Mouse (Mus musculus) layer of hippocampus, adult 8-10 months (tissue): ENCODE data around the gene Rnf6. TPM values are rescaled to one million over a fixed set of nuclear protein-coding genes. Genes with fewer than 3 reads are reported as not detected.

Experiments used
- DNase-seq, 2 experiments: peaks; one replicate each; pipeline ENCODE4 v3.0.0; 2022; ENCODE audit warnings: low spot score in 2 of 2
- total RNA-seq, 4 experiments: library from RNA; stranded (reverse); gene quantifications; 2 replicates each; pipeline ENCODE4 v1.2.4; 2022

Gene Rnf6
- total RNA-seq: 10 to 100 TPM; 61.5 to 72.1 (median 64.0) TPM

DNA sequence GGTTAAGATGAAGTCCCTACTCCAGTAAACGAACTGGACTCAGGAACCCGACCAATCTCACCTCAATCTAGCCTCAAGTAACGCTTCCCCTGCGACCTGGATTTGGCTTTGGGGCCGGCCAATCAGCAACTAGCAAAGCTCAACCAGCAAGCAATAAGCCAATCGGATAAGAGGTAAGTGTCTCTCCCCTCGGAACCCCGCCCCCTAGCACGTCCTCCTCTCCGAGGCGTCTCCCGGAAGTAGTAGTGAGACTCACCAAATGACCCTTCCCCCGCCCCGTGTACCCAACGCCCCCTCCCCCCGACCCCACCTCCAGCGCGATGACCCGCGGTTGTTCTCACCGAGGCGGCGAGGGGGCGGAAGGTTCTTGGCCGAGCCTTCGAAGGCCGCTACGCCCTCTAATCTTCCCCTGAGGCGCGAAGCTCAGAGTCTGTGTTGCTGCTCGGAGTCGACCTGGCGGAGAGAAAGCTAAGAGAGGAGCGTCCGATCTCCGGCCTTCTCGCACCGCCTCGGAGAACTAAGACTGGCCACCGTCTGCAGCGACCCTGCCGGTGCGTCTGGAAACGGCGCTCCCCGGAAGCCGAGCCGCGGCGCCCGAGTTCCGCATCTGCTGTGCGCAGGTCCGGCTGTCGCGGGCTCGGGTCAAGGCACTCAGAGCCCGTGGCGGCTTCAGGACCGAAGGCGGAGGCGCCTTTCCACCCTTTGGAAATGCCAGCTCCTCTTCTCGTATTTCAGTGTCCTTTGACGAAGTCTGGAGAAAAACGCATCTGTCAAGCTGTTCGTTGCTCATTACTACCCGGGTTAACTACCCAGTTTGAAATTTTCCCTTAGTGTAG, at the start of gene Rnf6:
Rnf6 (minus strand) TSS at position 677 of the 836 bp plus-strand sequence.
- DNase-seq: peak; percentile 91 to 96

DNA sequence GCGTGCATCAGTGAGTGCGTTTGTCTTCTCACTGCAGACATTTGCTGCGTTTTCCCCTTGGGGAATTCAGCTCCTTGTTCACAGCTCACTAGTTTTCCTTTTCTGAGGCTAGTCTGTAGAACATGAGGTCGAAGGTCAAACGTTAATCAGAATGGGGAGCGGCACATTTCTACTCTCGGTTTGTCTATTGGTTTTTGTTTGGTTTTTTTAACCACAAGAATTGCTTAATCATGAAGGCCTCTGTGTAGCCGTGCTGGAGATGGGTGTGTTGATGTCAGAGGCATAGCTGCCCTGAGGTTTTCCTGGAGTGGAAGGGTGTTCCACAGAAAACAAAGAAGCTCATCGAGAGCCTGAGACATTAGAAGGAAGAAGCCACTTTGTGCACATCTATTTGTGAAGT, 49.2 kb upstream of the Rnf6 start:
- no peak for DNase-seq

DNA sequence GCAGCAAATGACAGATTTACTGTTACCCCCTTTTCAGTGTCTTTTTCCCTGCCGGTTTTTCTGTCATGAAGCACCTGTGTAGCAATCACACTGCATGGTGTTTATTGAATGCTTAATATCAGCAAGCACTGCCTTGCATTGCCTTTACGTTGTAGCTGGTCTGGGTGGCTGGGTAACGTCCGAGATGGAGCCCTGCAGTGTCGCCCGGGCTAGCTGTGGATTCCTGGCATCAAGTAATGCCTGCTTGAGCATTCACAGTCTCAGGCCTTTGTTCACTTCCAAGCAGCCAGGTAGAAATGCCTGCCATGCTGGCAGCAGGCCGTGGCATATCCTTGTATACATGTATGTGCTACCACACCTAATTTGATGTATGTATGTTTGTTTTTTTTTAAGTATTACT, 46.4 kb upstream of the Rnf6 start:
- no peak for DNase-seq

DNA sequence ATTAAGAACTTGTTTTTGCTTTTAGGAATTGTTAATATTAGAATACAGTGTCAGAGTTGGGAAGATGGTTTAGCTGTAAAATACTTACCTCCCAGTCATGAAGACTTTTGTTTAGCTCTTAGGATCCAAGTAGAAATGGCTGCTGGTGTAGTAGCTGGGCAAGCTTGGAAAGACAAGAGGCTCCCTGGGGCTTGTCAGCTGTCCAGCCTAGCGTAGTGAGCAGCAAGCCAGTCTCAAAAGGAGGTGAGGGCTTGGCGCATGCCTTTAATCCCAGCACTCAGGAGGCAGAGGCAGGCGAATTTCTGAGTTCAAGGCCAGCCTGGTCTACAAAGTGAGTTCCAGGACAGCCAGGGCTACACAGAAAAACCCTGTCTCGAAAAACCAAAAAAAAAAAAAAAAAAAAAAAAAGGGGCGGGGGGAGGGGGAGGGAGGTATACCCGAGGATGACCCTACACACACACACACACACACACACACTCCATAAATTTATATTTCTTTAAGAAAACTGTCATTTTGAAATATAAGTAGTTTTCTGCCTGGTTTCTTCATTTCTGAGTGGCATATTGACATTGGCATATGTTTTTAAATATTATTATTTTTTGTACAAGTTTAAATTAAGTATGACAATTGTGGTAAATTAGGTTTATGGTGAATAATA, 44.7 kb upstream of the Rnf6 start:
- DNase-seq: no peak

DNA sequence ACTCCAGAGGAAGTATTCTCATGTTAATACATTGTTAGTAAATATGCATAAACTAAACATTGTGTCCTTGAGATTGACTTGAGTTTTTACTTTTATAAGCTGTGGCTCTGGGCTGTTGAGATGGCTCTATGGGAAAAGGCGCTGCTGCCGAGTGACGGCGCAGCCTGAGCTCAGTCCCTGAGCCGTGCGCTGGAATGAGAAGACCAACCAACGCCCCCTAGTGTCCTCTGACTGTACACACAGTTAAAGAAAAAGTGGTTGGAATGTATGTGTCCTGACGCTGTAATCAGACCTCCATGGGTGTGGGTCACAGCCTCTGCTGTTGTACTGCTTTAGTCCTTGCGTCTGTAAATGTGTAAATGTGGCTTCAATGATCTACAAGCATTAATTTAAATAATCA, 38.6 kb upstream of the Rnf6 start:
- no peak for DNase-seq

DNA sequence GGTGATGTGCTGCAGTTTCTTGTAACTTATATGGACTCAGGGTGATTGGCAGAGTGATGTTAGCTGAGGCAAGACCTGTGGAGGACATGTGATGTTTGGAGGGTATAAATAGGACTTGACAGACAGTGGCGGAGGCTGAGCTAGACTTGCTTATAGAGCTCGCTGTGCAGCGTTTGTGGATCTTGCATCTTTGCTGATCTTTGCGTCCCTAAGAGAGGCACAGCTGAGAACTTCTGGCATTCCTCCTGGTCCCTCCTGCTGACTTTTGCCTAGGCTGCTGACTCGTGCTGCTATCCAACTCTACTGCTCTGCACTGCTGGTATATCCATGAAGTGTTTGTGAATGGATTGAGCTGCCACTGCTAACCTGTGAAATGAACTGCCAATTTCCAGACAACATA, 32.3 kb upstream of the Rnf6 start:
- DNase-seq: no peak

DNA sequence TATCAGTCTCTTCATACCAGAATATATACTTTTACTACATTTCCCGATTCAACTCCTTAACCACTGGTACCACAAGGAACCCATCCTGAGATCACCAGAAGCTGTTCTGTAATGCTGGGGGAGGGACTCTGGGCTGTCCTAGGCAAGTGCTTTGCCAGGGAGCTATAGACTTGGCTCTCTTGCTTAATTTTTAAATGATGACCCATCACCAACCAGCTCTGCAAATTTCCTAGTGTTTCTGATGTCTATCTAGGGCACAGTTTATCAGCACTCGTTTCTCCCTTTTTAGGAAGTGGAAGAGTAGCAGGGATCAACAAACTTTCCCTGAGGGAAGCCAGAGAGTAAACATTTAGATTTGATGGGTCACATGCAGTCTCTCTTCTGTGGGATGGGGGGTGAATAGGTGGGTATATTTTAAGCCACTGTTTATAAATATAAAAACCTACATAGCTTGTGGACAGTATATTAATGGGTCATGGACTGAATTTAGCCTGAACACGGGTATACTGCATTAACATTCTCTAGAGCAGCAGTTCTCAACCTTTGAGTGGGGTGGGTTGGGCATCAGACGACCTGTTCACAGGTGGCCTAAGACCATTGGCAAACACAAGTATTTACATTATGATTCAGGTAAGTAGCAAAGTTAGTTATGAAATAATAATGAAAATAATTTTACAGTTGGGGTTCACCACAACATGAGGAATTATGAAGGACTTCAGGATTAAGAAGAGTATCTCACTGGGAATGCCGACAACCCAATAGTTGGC, 30.5 kb upstream of the Rnf6 start:
- no peak for DNase-seq

DNA sequence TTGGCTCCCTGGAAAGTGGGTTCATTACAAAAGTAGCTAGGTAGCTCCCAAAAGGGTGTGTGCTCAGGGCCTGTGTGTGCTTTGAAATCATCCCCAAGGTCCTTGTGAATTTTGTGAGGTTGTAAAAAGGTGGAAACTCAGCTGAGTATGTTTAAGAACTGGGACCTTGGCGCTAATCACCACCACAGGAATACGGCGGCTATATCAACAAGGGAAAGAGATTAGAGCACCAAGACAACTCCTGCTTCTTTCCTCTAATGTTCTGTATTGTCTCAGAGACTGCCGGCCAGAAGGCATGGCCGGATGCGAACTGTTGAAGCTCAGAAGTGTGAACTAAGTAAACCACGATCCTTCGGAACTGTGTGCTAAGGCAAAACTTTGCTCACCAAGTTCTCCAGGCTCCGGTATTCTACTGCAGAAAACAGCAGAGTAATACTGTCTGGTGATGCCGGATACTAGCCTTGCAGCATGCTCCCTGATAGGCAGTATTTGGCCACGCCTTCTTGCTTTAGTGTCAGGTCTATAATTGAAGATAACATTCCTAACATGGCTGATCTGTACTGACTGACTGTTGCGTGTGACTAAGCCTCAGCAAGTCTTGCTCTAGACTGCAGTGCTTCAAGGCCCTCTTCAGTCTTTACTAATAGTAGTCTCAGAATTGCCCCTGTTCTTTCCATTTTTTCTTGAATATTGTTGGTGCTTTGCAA, 29.2 kb upstream of the Rnf6 start:
- no peak for DNase-seq

DNA sequence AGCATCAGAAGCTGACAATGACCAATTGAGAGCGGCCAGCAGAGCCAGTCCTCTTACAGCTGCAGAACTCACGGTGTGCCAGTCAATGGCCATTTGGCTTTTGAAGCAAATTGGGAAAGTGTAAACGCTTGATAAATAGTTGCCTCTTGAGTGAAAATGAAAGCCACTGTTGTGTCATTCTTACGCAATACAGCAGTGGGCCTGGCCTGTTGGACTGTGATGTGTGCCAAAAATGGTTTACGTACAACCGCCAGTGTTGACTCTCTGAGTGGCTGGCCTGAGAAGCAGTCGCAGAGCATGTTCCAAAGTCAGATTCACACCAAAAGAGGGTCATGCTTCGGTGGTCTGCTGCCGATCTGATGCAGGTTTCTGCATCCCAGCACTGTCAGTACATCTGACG, 27.4 kb upstream of the Rnf6 start:
- no peak for DNase-seq

DNA sequence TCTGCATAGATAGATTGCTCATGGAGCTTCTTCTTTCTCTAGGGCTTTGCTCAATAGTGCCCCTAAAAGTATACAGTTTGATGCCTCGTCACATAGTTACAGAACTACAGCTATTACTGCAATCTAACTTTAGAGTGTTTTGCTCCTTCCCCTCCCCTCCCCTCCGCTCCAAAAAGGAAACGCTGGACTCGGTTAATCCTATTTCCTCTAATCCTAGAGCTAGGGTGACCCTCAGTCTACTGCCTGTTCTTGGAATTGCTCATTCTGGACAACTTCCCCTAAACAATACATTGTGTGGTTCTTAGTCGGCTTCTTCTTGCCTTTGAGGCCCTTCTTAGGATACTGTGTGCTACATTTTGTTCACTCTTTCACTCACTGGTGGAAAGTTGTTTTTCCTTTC, 26.4 kb upstream of the Rnf6 start:
- no peak for DNase-seq

DNA sequence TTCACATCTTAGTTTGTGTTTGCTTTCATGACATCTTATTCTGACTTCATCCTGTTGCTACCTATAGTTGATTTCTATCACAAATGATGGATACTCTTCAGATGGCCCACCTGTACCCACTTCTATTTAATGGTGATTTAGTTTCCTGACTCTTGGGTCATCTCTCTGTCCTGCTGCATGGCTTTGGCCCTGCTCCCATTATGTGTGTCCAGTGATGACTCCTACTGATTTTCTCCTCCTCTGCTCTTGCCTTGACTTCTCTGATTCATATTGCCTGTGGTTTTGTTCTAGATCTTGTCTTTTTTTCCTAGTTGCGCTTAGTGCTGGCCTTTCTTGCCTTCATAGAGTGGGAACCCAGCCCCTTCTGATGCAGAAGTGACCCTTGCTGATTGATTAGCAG, 25.0 kb upstream of the Rnf6 start:
- DNase-seq: no peak

DNA sequence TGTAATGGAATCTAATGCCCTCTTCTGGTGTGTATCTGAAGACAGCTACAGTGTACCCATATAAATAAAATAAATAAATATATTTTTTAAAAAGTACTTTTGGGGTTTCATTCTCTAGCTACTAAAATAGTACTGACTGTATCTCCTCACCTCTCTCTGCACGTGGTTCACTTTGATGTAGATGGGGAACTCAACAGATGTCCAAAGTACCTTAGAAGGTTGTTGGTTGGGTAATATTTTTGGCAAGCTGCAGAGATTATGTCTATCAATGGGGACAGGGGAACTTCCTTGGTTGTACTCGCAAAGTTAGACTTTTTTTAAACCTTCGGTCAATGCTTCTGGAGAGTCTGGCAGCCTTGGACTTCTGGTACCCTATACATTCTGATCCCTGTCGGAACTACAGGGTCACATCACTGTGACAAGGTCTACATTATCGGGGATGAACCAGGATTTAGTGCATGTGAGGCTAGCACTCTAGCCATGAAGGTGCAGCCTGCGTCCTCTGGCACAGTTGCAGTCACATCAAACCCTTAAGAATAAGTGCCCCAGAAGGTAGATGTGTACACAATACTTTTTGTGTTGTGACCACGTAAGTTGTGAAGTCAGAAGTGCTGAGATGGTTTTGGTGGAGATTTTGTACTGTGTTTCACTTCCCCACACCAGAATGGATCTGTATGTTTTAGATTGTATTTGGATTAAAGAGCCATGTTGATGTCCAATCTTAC, 24.5 kb upstream of the Rnf6 start:
- no peak for DNase-seq

DNA sequence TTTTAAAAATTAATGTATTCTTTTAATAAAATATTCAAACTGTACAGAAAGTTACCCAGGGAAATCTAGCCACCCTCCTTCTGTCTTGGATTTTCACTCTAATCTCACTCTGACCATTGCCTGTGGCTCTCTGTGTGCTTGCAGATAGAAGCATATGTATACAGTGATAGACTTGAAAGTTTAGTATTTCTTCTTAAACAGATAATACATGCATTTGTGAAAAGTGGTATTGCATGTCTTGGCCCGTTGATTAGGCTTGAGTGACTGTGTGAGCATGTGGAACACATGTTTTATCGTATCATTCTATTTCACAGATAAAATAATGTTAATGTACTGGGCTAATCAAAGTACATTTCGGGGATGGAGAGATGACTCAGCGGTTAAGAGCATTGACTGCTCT, 23.8 kb upstream of the Rnf6 start:
- no peak for DNase-seq

DNA sequence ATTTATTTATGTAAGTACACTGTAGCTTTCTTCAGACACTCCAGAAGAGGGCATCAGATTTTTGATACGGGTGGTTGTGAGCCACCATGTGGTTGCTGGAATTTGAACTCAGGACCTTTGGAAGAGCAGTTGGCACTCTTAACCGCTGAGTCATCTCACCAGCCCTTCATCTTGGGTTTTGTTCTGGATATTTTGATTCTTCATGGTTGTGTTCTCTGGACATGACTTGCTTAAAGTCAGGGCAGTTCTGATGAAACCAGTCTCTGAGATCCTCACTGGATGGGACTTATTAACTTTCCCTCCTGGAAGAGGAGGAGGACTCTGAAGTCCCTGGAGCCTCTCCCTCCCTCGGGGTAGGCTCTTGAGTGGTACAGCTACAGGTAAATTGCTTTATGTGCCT, 19.8 kb upstream of the Rnf6 start:
- no peak for DNase-seq

DNA sequence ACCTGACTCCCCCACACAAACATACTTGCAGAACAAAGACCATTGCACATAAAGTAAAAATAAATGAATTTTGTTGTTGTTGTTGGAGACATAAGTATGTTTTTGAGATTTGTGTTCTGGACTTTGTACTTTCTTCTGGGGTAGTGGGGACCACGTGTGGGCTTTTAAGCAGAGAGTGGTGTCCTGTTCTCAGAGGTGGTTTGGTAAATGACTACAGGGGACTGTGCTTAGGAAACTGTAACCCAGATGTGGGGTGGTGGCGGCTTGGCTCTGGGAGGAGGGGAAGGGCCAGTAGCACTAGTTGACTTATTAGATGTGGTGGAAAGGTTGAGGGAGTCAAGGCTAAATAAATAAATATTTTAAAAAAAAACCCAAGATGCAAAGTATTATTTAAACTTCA, 19.4 kb upstream of the Rnf6 start:
- no peak for DNase-seq

DNA sequence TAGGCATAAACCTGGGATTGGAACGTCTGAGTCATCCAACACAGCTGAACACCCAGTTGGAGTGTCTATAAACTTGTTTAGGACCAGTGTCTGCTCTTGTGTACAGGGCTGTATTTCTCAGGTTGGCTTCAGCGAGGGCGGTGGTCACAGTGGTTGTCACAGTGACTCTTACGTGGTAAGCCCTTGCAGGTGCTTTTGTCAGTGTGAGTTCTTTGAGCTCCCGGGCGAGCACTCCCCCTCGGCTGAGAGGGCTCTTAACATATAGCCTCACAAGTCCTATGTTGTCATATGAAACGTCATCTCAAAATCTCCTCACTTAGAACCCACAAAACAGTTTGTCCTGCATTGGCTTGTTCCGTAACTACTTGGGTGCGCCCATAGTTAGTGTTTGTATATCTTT, 16.9 kb upstream of the Rnf6 start:
- no peak for DNase-seq

DNA sequence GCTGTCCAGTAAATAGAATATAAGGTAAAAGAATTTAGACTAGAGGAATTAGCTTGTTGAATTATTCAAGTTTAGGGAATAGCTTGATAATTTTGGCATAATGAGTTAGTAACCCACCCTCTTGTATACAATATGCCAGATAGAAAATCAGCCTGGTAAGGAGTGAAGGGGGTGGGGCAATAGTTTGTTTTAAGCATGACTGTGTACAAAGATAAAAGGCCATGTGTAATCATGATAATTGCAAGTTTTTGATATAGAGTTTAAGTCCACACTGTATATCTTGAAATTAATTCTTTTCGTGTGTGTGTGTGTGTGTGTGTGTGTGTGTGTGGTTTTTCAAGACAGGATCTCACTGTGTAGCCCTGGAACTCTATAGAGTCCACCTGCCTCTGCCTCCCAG, 13.0 kb upstream of the Rnf6 start:
- DNase-seq: no peak

DNA sequence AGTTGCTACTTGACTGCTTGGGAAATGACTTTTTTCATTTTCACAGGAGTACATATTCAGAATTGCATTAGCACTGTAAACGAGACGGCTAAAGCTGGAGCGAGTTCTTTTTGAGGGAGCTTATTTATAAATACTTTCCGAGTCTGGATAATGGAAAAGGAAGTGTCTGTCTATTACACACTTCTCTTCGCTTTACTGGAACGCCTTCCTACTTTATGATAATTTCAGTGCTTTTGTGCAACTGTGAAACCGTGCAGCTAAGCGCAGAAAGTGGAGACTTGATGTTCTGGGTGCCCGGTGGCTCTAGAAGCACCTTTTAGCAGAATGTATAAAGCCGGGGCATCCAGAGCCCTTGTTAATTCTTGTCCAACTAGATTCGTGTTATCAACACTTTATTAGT, 11.5 kb upstream of the Rnf6 start:
- no peak for DNase-seq

DNA sequence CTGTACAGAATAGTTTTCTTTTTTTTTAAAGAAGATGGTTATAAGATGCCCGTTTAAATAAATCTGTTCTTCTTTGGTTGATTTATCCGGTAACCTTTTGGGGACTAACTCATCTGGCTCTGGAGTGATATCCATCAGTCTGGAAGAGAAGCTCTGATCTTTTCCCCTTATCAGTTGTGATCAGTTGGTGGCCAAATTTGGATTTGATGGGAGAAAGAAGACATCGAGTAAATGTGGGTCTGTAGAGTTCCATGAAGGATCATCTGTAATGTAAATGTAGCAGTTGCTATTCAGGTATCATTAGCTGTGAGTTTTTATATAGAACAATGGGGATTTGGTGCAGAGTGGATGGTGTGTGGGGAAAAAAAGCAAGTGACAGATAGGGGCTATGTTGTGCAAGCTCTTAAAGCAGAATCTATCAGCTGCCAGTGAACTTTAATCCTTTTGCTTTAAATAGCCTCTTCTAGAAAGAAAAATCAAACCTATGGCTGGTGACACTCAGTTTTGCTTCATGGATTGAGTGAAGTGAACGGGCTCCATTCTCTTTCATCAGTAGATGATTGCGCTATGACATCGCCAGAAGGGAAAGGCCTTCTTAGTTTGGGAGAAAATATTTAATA, 10.8 kb upstream of the Rnf6 start:
- no peak for DNase-seq

DNA sequence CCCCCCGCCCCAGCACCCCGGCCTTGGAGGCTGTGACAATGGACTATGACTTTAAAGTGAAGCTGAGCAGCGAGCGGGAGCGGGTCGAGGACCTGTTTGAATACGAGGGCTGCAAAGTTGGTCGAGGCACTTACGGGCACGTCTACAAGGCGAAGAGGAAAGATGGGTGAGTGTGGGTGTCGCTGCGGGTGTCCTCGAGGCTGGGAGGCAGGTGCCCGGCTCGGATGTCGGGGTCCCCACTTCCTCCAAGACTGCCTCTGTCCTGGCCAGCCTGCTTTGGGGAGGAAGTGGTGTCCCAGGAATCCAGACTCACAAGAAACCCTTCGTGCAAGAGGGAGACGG, 10.3 kb upstream of the Rnf6 start:
- peak in 1 of 2 experiments; percentile 24 for DNase-seq
